Mouse (Mus musculus) bone marrow macrophage, adult 2 months (primary cell): ENCODE data around the gene Gfi1.

Source experiments
- CTCF ChIP-seq: IDR thresholded peaks from 2 replicates; pipeline ENCODE4 v1.5.1; 2012; ENCODE audit warnings: low read depth, mild to moderate bottlenecking, low read length, moderate library complexity
- POLR2A ChIP-seq: IDR thresholded peaks from 2 replicates; pipeline ENCODE4 v1.6.1; 2012; ENCODE audit warnings: mild to moderate bottlenecking, low read depth, low read length, borderline replicate concordance

GRCm38 (mm10) chr5:107721638-107722011, 4.2 kb downstream of the Gfi1 start:
- TF ChIP-seq CTCF (no peak), POLR2A (no peak)
